Mouse (Mus musculus): Measurements from ENCODE around the gene Hk1.
A peak's percentile ranks its signal among the peaks of the same experiment; 100 is the strongest.

Gene Hk1

GRCm38 (mm10) chr10:62379808-62380207 lies at the start of gene Hk1:
Gene Hk1 (minus strand): TSS chr10:62379908.
- no peak for DNase-seq

- DNase-seq = no peak
These were observed 45.6 kb upstream of the Hk1 start for GRCm38 (mm10) chr10:62425081-62425871.

DNA sequence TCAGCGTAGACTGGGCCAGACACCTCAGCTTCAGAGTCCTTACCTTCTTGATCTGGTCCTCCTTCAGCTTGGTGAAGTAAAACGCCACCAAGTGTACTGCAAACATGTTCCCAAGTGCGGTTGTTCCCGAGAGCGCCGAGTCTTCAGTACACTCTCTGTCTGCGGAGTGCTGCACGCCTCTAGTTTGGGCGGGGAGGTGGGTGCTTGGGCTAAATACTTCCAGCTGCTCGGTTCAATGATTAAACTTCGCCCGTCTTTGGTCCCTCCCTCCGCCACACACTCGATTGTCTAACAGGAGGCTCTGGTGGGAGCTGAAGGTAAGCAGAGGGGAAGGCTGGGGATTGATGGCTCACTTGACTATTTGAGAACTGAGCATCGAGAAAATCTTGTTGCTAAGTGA lies 42.5 kb upstream of the Hk1 start, which contains the start of gene Hkdc1:
TSS of gene Hkdc1 (minus strand) at position 237 of the 400 bp plus-strand sequence.
- no peak for DNase-seq

DNA sequence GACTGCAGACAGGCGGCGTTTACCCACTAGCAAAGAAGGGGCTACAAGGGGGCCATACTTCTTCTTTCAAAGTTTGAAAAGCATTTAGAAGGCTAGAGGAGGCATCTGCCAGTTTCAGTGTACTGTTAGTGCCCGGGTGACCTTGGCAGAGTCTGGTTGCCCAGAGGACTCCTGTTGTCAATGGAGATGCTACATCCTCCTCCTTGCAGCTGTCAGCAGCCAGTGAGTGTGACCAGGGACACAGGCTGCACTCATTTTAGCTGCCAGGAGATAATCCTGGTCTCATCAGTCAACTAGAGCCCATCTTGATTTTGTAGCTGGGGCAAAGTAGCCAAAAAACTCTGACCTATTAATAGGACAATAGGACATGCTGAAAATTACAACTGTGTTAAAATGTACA lies 41.4 kb upstream of the Hk1 start:
- DNase-seq = no peak

DNA sequence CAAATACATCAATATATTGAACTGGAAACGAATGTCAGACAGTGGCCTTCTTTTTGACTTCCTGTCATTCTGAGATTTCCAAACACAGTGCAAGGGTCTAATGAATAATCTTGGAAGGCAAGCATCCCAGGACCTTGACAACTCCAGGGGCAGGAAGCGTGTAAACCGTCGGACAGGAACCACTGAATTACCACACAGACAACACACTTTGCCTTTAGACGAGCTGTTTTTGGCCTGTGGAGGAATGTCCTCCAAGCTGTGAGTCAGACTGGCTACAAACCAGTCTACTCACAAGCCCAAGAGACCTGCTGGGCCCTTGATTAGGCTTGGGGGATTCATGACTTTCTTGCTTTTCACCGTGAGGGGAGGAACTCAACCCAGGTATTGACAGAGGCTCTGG lies 40.7 kb upstream of the Hk1 start:
- DNase-seq = no peak

DNA sequence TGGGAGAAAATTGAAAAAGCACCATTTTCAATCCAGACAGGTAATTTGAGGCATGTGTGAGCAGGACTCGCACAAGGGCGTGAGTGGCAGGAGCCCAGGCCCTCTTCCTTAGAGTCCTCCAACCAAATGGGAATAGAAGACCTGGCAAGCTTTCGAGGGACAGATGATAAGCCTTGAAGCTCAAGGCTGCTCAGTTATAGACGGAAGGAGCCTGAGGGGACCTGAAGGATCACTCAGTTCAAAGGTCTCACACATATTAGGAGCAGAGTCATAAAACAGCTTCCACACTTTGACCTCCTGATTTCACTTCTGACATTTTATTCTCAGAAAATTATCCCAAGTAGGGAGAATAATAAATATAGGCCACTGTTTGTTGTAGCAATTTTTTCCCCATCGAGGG lies 39.7 kb upstream of the Hk1 start:
- DNase-seq = no peak

DNA sequence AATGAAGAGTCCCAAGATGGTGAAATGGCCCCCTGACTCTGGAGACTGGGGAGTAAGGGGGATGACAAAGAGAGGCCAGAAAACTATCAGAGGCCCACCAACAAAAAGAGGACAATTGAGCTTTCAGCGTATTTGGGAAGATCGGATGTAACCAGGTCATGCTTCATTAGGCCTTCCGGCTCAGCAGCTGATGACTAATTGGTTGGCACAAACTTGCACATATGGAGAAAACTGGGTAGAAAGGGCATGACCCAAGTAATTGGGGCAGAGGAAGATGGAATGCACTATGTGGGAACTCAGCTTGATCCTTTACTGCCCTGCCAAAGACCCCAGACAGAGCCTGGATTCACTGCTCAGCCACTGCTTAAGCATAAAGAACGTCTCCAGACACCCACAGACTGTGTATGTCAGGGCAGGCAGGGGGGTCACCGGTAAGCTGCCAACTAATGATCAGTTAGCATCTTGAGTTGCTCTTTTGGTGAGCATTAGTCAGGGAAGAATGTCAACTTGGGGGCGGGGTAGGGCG lies 39.2 kb upstream of the Hk1 start:
- DNase-seq = no peak

- no peak for DNase-seq
These were observed 33.9 kb upstream of the Hk1 start for GRCm38 (mm10) chr10:62413606-62413982.

GRCm38 (mm10) chr10:62412906-62413605 lies 33.3 kb upstream of the Hk1 start:
- DNase-seq = no peak

- peak; percentile 16 for DNase-seq
These were observed 32.0 kb upstream of the Hk1 start for GRCm38 (mm10) chr10:62411431-62412410.

DNA sequence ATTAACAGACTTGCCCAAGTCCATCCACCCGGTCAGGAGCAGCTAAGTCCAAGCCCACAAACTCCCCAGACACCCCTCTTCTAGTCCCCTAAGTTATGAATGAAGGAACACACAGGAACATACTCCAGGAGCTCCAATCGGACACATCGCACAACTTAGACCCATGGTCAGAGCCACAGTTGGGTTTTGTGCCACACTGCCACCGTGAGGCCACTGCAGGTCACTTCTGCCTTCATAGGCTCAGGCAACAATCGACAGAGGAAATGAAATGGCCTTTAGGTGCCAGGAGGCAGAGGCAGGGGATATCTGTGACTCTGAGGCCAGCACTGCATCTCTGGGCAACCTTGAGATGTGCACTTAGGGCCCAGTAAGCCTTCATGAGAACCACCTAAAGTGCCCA lies 31.2 kb upstream of the Hk1 start:
- DNase-seq = peak; percentile 73

GRCm38 (mm10) chr10:62404901-62405300 lies 25.2 kb upstream of the Hk1 start:
- DNase-seq = no peak

DNA sequence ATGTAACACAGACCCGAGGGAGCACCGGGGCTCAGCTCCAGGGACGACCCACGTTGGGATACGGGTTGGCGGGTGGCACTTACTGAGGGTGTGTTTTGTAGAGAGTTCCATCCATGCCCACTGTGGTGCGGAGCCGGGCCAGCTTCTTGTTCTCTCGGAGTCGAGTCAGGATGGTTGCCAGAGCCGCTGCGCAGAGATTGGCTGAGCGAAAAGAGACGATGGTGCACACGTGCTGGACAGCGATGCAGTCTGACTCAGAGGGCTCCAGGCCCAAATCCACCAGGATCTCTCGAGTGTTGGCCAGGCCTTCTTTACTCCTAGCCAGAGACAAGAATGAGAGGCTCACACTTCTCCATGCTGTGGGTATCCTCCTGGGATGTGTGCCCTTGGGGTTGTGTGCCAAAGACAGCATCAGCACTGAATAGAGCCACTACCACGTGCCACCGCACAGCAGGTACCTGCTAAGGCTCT lies 22.0 kb upstream of the Hk1 start:
- peak; percentile 14 for DNase-seq

- no peak for DNase-seq
These were observed 3.3 kb upstream of the Hk1 start for GRCm38 (mm10) chr10:62383011-62383410.

GRCm38 (mm10) chr10:62380936-62381335 lies 1.2 kb upstream of the Hk1 start:
- DNase-seq = no peak

DNA sequence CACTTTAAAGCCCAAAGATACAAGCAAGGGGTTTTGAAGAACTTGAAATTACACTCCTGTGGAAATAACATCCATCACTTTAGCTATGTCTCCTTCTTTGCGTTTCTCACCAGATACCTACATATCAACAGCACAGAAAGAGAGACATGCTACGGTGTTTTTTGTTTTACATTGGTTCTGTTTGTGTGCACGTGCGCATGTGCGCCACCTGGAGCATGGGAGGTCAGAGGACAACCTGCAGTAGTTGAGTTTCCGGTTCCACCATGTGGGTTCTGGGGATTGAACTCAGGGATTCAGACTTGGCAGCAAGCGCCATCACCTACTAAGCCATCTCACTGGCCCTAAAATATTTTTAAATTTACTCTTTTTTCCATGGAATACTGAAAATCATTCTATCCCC lies 20.9 kb downstream of the Hk1 start:
- DNase-seq = no peak

- peak; percentile 18 for DNase-seq
These were observed 23.5 kb downstream of the Hk1 start for GRCm38 (mm10) chr10:62356105-62356730.

DNA sequence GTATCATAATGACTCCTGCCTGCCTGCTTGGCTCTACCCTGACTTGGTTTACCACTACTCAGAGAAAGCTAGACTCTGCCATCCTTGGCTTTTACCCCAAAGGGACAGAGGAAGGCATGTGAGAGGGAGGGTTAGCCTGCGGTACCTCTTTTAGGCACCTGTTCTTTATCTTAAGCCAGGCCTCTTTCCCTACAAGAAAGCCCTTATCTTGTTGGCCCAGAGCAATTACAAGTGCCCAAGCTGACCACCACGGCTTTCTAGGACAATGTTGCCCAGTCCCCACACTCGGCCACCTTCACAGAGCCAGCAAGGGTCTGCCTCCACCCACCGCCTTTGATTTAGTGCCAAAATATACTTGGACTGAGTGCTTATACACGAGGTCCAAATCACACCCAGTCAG lies 34.6 kb downstream of the Hk1 start:
- no peak for DNase-seq

GRCm38 (mm10) chr10:62344004-62344752 lies 35.5 kb downstream of the Hk1 start:
- DNase-seq = no peak

DNA sequence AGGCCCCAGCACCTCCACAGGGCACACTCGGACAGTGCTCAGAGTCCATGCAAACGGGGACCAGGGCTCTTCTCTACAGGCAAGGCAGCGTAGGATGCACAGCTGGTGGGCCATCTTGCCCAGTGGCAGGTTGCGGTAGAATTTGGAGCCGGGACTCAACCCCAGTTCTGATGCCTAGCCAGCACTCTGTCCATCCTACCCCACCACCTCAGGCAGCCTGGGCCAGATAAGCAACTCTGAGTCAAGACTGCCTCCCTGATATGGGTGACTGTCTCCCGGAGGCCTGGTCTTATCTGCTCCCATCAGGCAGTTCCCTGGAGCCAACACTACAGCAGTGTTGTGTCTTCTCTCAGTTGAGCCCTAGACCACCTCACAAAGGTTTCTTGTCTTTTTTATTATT lies 37.2 kb downstream of the Hk1 start:
- peak; percentile 16 for DNase-seq

GRCm38 (mm10) chr10:62341956-62342355 lies 37.8 kb downstream of the Hk1 start:
- no peak for DNase-seq

GRCm38 (mm10) chr10:62340991-62341390 lies 38.7 kb downstream of the Hk1 start:
- DNase-seq = peak; percentile 35
